Mouse (Mus musculus): ENCODE measurements around the gene Gltpd2. TPM values are rescaled to one million over a fixed set of nuclear protein-coding genes. Genes with fewer than 3 reads are reported as not detected.

Gltpd2 gene
- total and polyA plus RNA-seq, 3 experiments, result not detected

- Histone ChIP-seq H3K4me3 (ENCODE audit: low read depth, low read length) (no peak overlapping the region), H3K4me1 (ENCODE audit: insufficient read depth, low read depth, low read length) (no peaks in the 10 kb centered on the region), H3K36me3 (replicated peaks) (no peaks in the 10 kb centered on the region), H3K9me3 (replicated peaks) (no peaks in the 10 kb centered on the region), H3K27me3 (ENCODE audit: insufficient read depth, low read length) (peaks cover 25% of the 10 kb centered on the region)
- DNase-seq (ENCODE audit: low spot score) (no peak), ATAC-seq (ENCODE audit: extremely low read depth, insufficient number of reproducible peaks, low FRiP score, poor library complexity, severe bottlenecking) (no peak)
- TF ChIP-seq GATA2 (IDR thresholded peaks at IDR 0.05; ENCODE audit: borderline replicate concordance, low read depth, low read length), result no peak
- TF ChIP-seq CTCF (IDR thresholded peaks at IDR 0.05; ENCODE audit: low read depth, low read length), result no peak
- no peak for TF ChIP-seq GATA1 (IDR thresholded peaks at IDR 0.05; ENCODE audit: borderline replicate concordance, low read length)
- no peak for TF ChIP-seq TAL1 (conservative IDR thresholded peaks at IDR 0.05; ENCODE audit: low read depth, low read length)
- TF ChIP-seq POLR2AphosphoS5 (IDR thresholded peaks at IDR 0.05; ENCODE audit: insufficient replicate concordance, low read depth, low read length), result no peak
Measured at GRCm38 (mm10) chr11:70489138-70489537, 29.9 kb upstream of the Gltpd2 start.

- TF ChIP-seq GATA2 (IDR thresholded peaks at IDR 0.05; ENCODE audit: borderline replicate concordance, low read depth, low read length), result no peak
- no peak for TF ChIP-seq POLR2AphosphoS5 (IDR thresholded peaks at IDR 0.05; ENCODE audit: insufficient replicate concordance, low read depth, low read length)
- TF ChIP-seq CTCF (IDR thresholded peaks at IDR 0.05; ENCODE audit: low read depth, low read length), result no peak
- no peak for TF ChIP-seq GATA1 (IDR thresholded peaks at IDR 0.05; ENCODE audit: borderline replicate concordance, low read length)
- no peak for TF ChIP-seq TAL1 (conservative IDR thresholded peaks at IDR 0.05; ENCODE audit: low read depth, low read length)
- Histone ChIP-seq H3K27me3 (ENCODE audit: insufficient read depth, low read length) (peaks cover 25% of the 10 kb centered on the region), H3K4me3 (ENCODE audit: low read depth, low read length) (no peak overlapping the region), H3K4me1 (ENCODE audit: insufficient read depth, low read depth, low read length) (no peaks in the 10 kb centered on the region), H3K9me3 (replicated peaks) (no peaks in the 10 kb centered on the region), H3K36me3 (replicated peaks) (no peaks in the 10 kb centered on the region)
- no peak for ATAC-seq (ENCODE audit: extremely low read depth, insufficient number of reproducible peaks, low FRiP score, poor library complexity, severe bottlenecking)
- no peak for DNase-seq (ENCODE audit: low spot score)
Measured at GRCm38 (mm10) chr11:70489684-70490083, 29.3 kb upstream of the Gltpd2 start.

GRCm38 (mm10) chr11:70499566-70500475, 19.2 kb upstream of the Gltpd2 start:
- H3K4me1 ChIP-seq (ENCODE audit: insufficient read depth, low read depth, low read length), result peaks cover 1% of the 10 kb centered on the region
- no peak for TF ChIP-seq POLR2AphosphoS5 (IDR thresholded peaks at IDR 0.05; ENCODE audit: insufficient replicate concordance, low read depth, low read length)
- TF ChIP-seq GATA1 (IDR thresholded peaks at IDR 0.05; ENCODE audit: borderline replicate concordance, low read length), result no peak
- TF ChIP-seq GATA2 (IDR thresholded peaks at IDR 0.05; ENCODE audit: borderline replicate concordance, low read depth, low read length), result no peak
- TF ChIP-seq CTCF (IDR thresholded peaks at IDR 0.05; ENCODE audit: low read depth, low read length), result no peak
- TF ChIP-seq TAL1 (conservative IDR thresholded peaks at IDR 0.05; ENCODE audit: low read depth, low read length), result no peak
- H3K27me3 ChIP-seq (ENCODE audit: insufficient read depth, low read length), result peaks cover 25% of the 10 kb centered on the region
- no peak overlapping the region for H3K4me3 ChIP-seq (ENCODE audit: low read depth, low read length)
- DNase-seq (ENCODE audit: low spot score) (no peak), ATAC-seq (ENCODE audit: extremely low read depth, insufficient number of reproducible peaks, low FRiP score, poor library complexity, severe bottlenecking) (no peak)
- H3K36me3 ChIP-seq (replicated peaks), result no peaks in the 10 kb centered on the region
- H3K9me3 ChIP-seq (replicated peaks), result no peaks in the 10 kb centered on the region

- DNase-seq (ENCODE audit: low spot score) (no peak), ATAC-seq (ENCODE audit: extremely low read depth, insufficient number of reproducible peaks, low FRiP score, poor library complexity, severe bottlenecking) (no peak)
- H3K4me1 ChIP-seq (ENCODE audit: insufficient read depth, low read depth, low read length), result peaks cover 7% of the 10 kb centered on the region
- peaks cover 29% of the 10 kb centered on the region for H3K27me3 ChIP-seq (ENCODE audit: insufficient read depth, low read length)
- no peaks in the 10 kb centered on the region for H3K36me3 ChIP-seq (replicated peaks)
- H3K9me3 ChIP-seq (replicated peaks), result no peaks in the 10 kb centered on the region
- H3K4me3 ChIP-seq (ENCODE audit: low read depth, low read length), result no peak overlapping the region
- TF ChIP-seq POLR2AphosphoS5 (IDR thresholded peaks at IDR 0.05; ENCODE audit: insufficient replicate concordance, low read depth, low read length) (no peak), GATA1 (IDR thresholded peaks at IDR 0.05; ENCODE audit: borderline replicate concordance, low read length) (no peak), CTCF (IDR thresholded peaks at IDR 0.05; ENCODE audit: low read depth, low read length) (no peak), GATA2 (IDR thresholded peaks at IDR 0.05; ENCODE audit: borderline replicate concordance, low read depth, low read length) (no peak), TAL1 (conservative IDR thresholded peaks at IDR 0.05; ENCODE audit: low read depth, low read length) (no peak)
Measured at GRCm38 (mm10) chr11:70500476-70500812, 18.6 kb upstream of the Gltpd2 start.

- Histone ChIP-seq H3K27me3 (ENCODE audit: insufficient read depth, low read length) (peaks cover 27% of the 10 kb centered on the region), H3K9me3 (replicated peaks) (no peaks in the 10 kb centered on the region), H3K36me3 (replicated peaks) (no peaks in the 10 kb centered on the region), H3K4me1 (ENCODE audit: insufficient read depth, low read depth, low read length) (peaks cover 13% of the 10 kb centered on the region), H3K4me3 (ENCODE audit: low read depth, low read length) (no peak overlapping the region)
- DNase-seq (ENCODE audit: low spot score) (no peak), ATAC-seq (ENCODE audit: extremely low read depth, insufficient number of reproducible peaks, low FRiP score, poor library complexity, severe bottlenecking) (no peak)
- TF ChIP-seq GATA1 (IDR thresholded peaks at IDR 0.05; ENCODE audit: borderline replicate concordance, low read length), result no peak
- TF ChIP-seq TAL1 (conservative IDR thresholded peaks at IDR 0.05; ENCODE audit: low read depth, low read length), result no peak
- TF ChIP-seq CTCF (IDR thresholded peaks at IDR 0.05; ENCODE audit: low read depth, low read length), result no peak
- TF ChIP-seq POLR2AphosphoS5 (IDR thresholded peaks at IDR 0.05; ENCODE audit: insufficient replicate concordance, low read depth, low read length), result no peak
- TF ChIP-seq GATA2 (IDR thresholded peaks at IDR 0.05; ENCODE audit: borderline replicate concordance, low read depth, low read length), result no peak
Measured at GRCm38 (mm10) chr11:70502018-70502417, 17.0 kb upstream of the Gltpd2 start.

GRCm38 (mm10) chr11:70504970-70505369, 14.0 kb upstream of the Gltpd2 start, which contains the start of gene Tm4sf5:
Gene Tm4sf5 (plus strand): TSS chr11:70505244.
- Histone ChIP-seq H3K27me3 (ENCODE audit: insufficient read depth, low read length) (peaks cover 42% of the 10 kb centered on the region), H3K36me3 (replicated peaks) (no peaks in the 10 kb centered on the region), H3K4me3 (ENCODE audit: low read depth, low read length) (no peak within 1 kb of the TSS), H3K9me3 (replicated peaks) (no peaks in the 10 kb centered on the region), H3K4me1 (ENCODE audit: insufficient read depth, low read depth, low read length) (peaks cover 13% of the 10 kb centered on the region)
- ATAC-seq (ENCODE audit: extremely low read depth, insufficient number of reproducible peaks, low FRiP score, poor library complexity, severe bottlenecking), result no peak
- TF ChIP-seq TAL1 (conservative IDR thresholded peaks at IDR 0.05; ENCODE audit: low read depth, low read length) (no peak), GATA2 (IDR thresholded peaks at IDR 0.05; ENCODE audit: borderline replicate concordance, low read depth, low read length) (no peak), GATA1 (IDR thresholded peaks at IDR 0.05; ENCODE audit: borderline replicate concordance, low read length) (no peak), POLR2AphosphoS5 (IDR thresholded peaks at IDR 0.05; ENCODE audit: insufficient replicate concordance, low read depth, low read length) (no peak), CTCF (IDR thresholded peaks at IDR 0.05; ENCODE audit: low read depth, low read length) (no peak)
- no peak for DNase-seq (ENCODE audit: low spot score)

Measured in G1E (cell line).